ENCODE assay signal across 11 mouse cellular contexts in the genomic region with DNA sequence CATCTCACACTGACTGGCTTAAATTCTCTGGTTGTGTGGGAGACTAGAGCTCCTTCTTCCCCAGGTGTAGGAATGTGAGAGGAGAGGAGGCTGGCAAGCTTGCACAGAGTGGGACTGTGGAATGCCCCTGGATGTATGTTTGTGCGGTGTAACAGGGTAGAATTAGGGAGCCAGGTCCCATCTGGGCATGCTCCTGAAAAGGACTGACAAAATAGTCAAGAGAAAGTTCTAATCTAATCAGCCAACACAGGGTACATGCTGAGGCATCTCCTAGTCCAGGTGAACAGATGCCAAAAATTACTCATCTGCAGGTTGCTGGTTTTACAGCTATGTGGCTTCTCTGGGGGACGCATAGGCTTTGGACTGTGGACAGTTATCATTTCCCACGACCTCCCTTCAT. TPM values are rescaled to one million over a fixed set of nuclear protein-coding genes. Genes with fewer than 3 reads are reported as not detected.
DNase-seq lines count a peak whose midpoint lies in the region; ATAC-seq lines count a peak whose summit lies in the region.
"Had no signal": no experiment of that assay in that cellular context is flagged by ENCODE, and none has a peak within 500 bp of the region (broad histone marks: within the 10 kb centered on the region; RNA-seq: fewer than 3 reads in every experiment).

No protein-coding gene starts in this region.

- peak overlapping the region; percentile 97; the same call in 1 of the 2 replicates for H3K27ac ChIP-seq in heart, embryonic 13.5 days (replicated peaks)
- H3K27ac ChIP-seq in embryonic facial prominence, embryonic 12.5 days: no peak overlapping the region
- no peak overlapping the region for H3K27ac ChIP-seq in hindbrain, embryonic 12.5 days
- 0 out of 2 replicates have a peak overlapping the region, but pooled peaks have one; percentile 98 for H3K27ac ChIP-seq in midbrain, embryonic 14.5 days (replicated peaks; ENCODE audit: low read depth, low read length)

- no peaks in the 10 kb centered on the region for H3K9me3 ChIP-seq in heart, embryonic 13.5 days
- no peaks in the 10 kb centered on the region for H3K9me3 ChIP-seq in embryonic facial prominence, embryonic 12.5 days
- no peaks in the 10 kb centered on the region for H3K9me3 ChIP-seq in hindbrain, embryonic 12.5 days (replicated peaks)
- no peaks in the 10 kb centered on the region for H3K9me3 ChIP-seq in midbrain, embryonic 14.5 days (ENCODE audit: control insufficient read depth, low read length)
- H3K9me3 ChIP-seq: heart, embryonic 15.5 days; liver, embryonic 12.5 days had no signal

- H3K27me3 ChIP-seq in heart, embryonic 13.5 days (replicated peaks): no peaks in the 10 kb centered on the region
- no peaks in the 10 kb centered on the region for H3K27me3 ChIP-seq in embryonic facial prominence, embryonic 12.5 days
- H3K27me3 ChIP-seq in hindbrain, embryonic 12.5 days: no peaks in the 10 kb centered on the region
- H3K27me3 ChIP-seq in midbrain, embryonic 14.5 days (ENCODE audit: control insufficient read depth, insufficient read depth, low read length): no peaks in the 10 kb centered on the region
- H3K27me3 ChIP-seq: heart, embryonic 15.5 days; liver, embryonic 12.5 days had no signal

- 86% methylated on average over 3 of the region's 3 CpGs for WGBS in heart, embryonic 13.5 days
- 90% methylated on average over 3 of the region's 3 CpGs for WGBS in embryonic facial prominence, embryonic 12.5 days
- WGBS in hindbrain, embryonic 12.5 days: 90% methylated on average over 3 of the region's 3 CpGs
- 86% methylated on average over 3 of the region's 3 CpGs for WGBS in midbrain, embryonic 14.5 days

- no peak for ATAC-seq in heart, embryonic 13.5 days (ENCODE audit: extremely low read depth, insufficient number of reproducible peaks, low FRiP score, low TSS enrichment)
- no peak for ATAC-seq in embryonic facial prominence, embryonic 12.5 days (ENCODE audit: insufficient number of reproducible peaks, insufficient read depth, low FRiP score, low TSS enrichment)
- ATAC-seq in hindbrain, embryonic 12.5 days (ENCODE audit: low FRiP score): no peak
- no peak for ATAC-seq in midbrain, embryonic 14.5 days (ENCODE audit: low FRiP score, low TSS enrichment)
- ATAC-seq in erythroid progenitor cell, adult 5-6 weeks (replicated peaks; ENCODE audit: low FRiP score, poor library complexity, severe bottlenecking): no peak
- ATAC-seq: activated CD4-positive, CD25-positive, alpha-beta regulatory T cell, adult 4 months; liver, embryonic 12.5 days had no signal

- no peak for DNase-seq in heart, adult 8-10 months (ENCODE audit: low spot score)
- no peak for DNase-seq in midbrain, embryonic 14.5 days
- no peak for DNase-seq in thymus, postnatal 36 days
- DNase-seq: right cerebral cortex, postnatal 25 days had no signal

- peaks cover 28% of the 10 kb centered on the region for H3K36me3 ChIP-seq in heart, embryonic 13.5 days
- H3K36me3 ChIP-seq in embryonic facial prominence, embryonic 12.5 days: no peaks in the 10 kb centered on the region
- peaks cover 25% of the 10 kb centered on the region for H3K36me3 ChIP-seq in hindbrain, embryonic 12.5 days
- peaks cover 21% of the 10 kb centered on the region; the same call in 1 of the 2 replicates for H3K36me3 ChIP-seq in midbrain, embryonic 14.5 days (ENCODE audit: control insufficient read depth, insufficient read depth, low read length)

- 0 out of 2 replicates have a peak overlapping the region, but pooled peaks have one; percentile 81 for H3K4me2 ChIP-seq in heart, embryonic 13.5 days
- peak overlapping the region; percentile 71 for H3K4me2 ChIP-seq in embryonic facial prominence, embryonic 12.5 days (replicated peaks)
- H3K4me2 ChIP-seq in hindbrain, embryonic 12.5 days (replicated peaks): peak overlapping the region; percentile 78; the same call in 1 of the 2 replicates
- H3K4me2 ChIP-seq in midbrain, embryonic 14.5 days (ENCODE audit: low read length): peak overlapping the region; percentile 79

- H3K4me1 ChIP-seq in heart, embryonic 13.5 days: peaks cover 16% of the 10 kb centered on the region
- peaks cover 11% of the 10 kb centered on the region for H3K4me1 ChIP-seq in embryonic facial prominence, embryonic 12.5 days
- peaks cover 17% of the 10 kb centered on the region for H3K4me1 ChIP-seq in hindbrain, embryonic 12.5 days
- peaks cover 9% of the 10 kb centered on the region; the same call in 1 of the 2 replicates for H3K4me1 ChIP-seq in midbrain, embryonic 14.5 days (ENCODE audit: control insufficient read depth, insufficient read depth, low read length)

- no peak overlapping the region for H3K9ac ChIP-seq in heart, embryonic 13.5 days
- 0 out of 2 replicates have a peak overlapping the region, but pooled peaks have one; percentile 7 for H3K9ac ChIP-seq in embryonic facial prominence, embryonic 12.5 days
- H3K9ac ChIP-seq in hindbrain, embryonic 12.5 days: no peak overlapping the region
- no peak overlapping the region for H3K9ac ChIP-seq in midbrain, embryonic 14.5 days (replicated peaks; ENCODE audit: low read length)
- H3K9ac ChIP-seq: heart, embryonic 15.5 days had no signal

- no peak overlapping the region for H3K4me3 ChIP-seq in heart, embryonic 13.5 days
- peak overlapping the region; percentile 45; the same call in 1 of the 2 replicates for H3K4me3 ChIP-seq in embryonic facial prominence, embryonic 12.5 days
- H3K4me3 ChIP-seq in hindbrain, embryonic 12.5 days: no peak overlapping the region
- H3K4me3 ChIP-seq in midbrain, embryonic 14.5 days (replicated peaks; ENCODE audit: low read depth, low read length): no peak overlapping the region

RNA-seq across cellular contexts. Expression of a gene that starts 1.4 kb away (rescaled TPM):
- polyA plus RNA-seq in heart, embryonic 13.5 days (2015; fragmentation: Nextera tagmentation; extraction: Ambion mirVana): 7.2 and 7.6 TPM in 2 replicates
- 10 to 100 TPM; 17.7 to 20.1 (median 18.8) TPM for total RNA-seq in heart, adult 8-10 months (2022)
- 8.1 and 13.5 TPM in 2 replicates for polyA plus RNA-seq in embryonic facial prominence, embryonic 12.5 days (2016; fragmentation: Nextera tagmentation; extraction: Ambion mirVana)
- polyA plus RNA-seq in hindbrain, embryonic 12.5 days (2016; fragmentation: Nextera tagmentation; extraction: Ambion mirVana): 19.7 and 22.5 TPM in 2 replicates
- polyA plus RNA-seq in midbrain, embryonic 14.5 days (2014; fragmentation: Nextera tagmentation; extraction: Ambion mirVana): 11.0 and 20.1 TPM in 2 replicates
- total RNA-seq in erythroid progenitor cell, adult 5-6 weeks (2015; ENCODE audit: low replicate concordance): 2.1 TPM in 1 of 2 replicates, not detected in the other
- total RNA-seq in erythroid progenitor cell, adult 5-6 weeks (2017; ENCODE audit: low replicate concordance): 0.13 and 1.1 TPM in 2 replicates

RNA-seq across cellular contexts. Expression of a gene that starts 16.6 kb away (rescaled TPM):
- 29.7 and 35.8 TPM in 2 replicates for polyA plus RNA-seq in heart, embryonic 13.5 days (2015; fragmentation: Nextera tagmentation; extraction: Ambion mirVana)
- total RNA-seq in heart, adult 8-10 months (2022): 100 to 1,000 TPM in 1 of 4 experiments, 10 to 100 TPM in 3; 62.1 to 108 (median 77.5) TPM
- polyA plus RNA-seq in embryonic facial prominence, embryonic 12.5 days (2016; fragmentation: Nextera tagmentation; extraction: Ambion mirVana): 6.9 TPM in 2 replicates
- polyA plus RNA-seq in hindbrain, embryonic 12.5 days (2016; fragmentation: Nextera tagmentation; extraction: Ambion mirVana): 1.8 and 3.3 TPM in 2 replicates
- 1.5 and 3.6 TPM in 2 replicates for polyA plus RNA-seq in midbrain, embryonic 14.5 days (2014; fragmentation: Nextera tagmentation; extraction: Ambion mirVana)
- total RNA-seq in erythroid progenitor cell, adult 5-6 weeks (2015; ENCODE audit: low replicate concordance): not detected in 2 replicates
- total RNA-seq in erythroid progenitor cell, adult 5-6 weeks (2017; ENCODE audit: low replicate concordance): 3.6 TPM in 1 of 2 replicates, not detected in the other

RNA-seq across cellular contexts. Expression of a gene that starts 18.5 kb away (rescaled TPM):
- polyA plus RNA-seq in heart, embryonic 13.5 days (2015; fragmentation: Nextera tagmentation; extraction: Ambion mirVana): 18.2 and 22.7 TPM in 2 replicates
- total RNA-seq in heart, adult 8-10 months (2022): 10 to 100 TPM; 18.1 to 27.4 (median 23.3) TPM
- polyA plus RNA-seq in embryonic facial prominence, embryonic 12.5 days (2016; fragmentation: Nextera tagmentation; extraction: Ambion mirVana): 21.3 and 21.5 TPM in 2 replicates
- 74.7 and 75.0 TPM in 2 replicates for polyA plus RNA-seq in hindbrain, embryonic 12.5 days (2016; fragmentation: Nextera tagmentation; extraction: Ambion mirVana)
- polyA plus RNA-seq in midbrain, embryonic 14.5 days (2014; fragmentation: Nextera tagmentation; extraction: Ambion mirVana): 190 and 241 TPM in 2 replicates
- not detected in 2 replicates for total RNA-seq in erythroid progenitor cell, adult 5-6 weeks (2015; ENCODE audit: low replicate concordance)
- total RNA-seq in erythroid progenitor cell, adult 5-6 weeks (2017; ENCODE audit: low replicate concordance): not detected in 2 replicates
- polyA plus RNA-seq: activated CD4-positive, CD25-positive, alpha-beta regulatory T cell, adult 4 months had no signal

RNA-seq across cellular contexts. Expression of a gene that starts 33.5 kb away (rescaled TPM):
- 0.86 TPM in 1 of 2 replicates, not detected in the other for polyA plus RNA-seq in heart, embryonic 13.5 days (2015; fragmentation: Nextera tagmentation; extraction: Ambion mirVana)
- total RNA-seq in heart, adult 8-10 months (2022): not detected
- not detected in 2 replicates for polyA plus RNA-seq in embryonic facial prominence, embryonic 12.5 days (2016; fragmentation: Nextera tagmentation; extraction: Ambion mirVana)
- not detected in 2 replicates for polyA plus RNA-seq in hindbrain, embryonic 12.5 days (2016; fragmentation: Nextera tagmentation; extraction: Ambion mirVana)
- not detected in 2 replicates for polyA plus RNA-seq in midbrain, embryonic 14.5 days (2014; fragmentation: Nextera tagmentation; extraction: Ambion mirVana)
- total RNA-seq in erythroid progenitor cell, adult 5-6 weeks (2015; ENCODE audit: low replicate concordance): not detected in 2 replicates
- not detected in 2 replicates for total RNA-seq in erythroid progenitor cell, adult 5-6 weeks (2017; ENCODE audit: low replicate concordance)
- polyA plus RNA-seq: activated CD4-positive, CD25-positive, alpha-beta regulatory T cell, adult 4 months; heart, embryonic 15.5 days; liver, embryonic 12.5 days had no signal

RNA-seq across cellular contexts. Expression of a gene that starts 37.7 kb away (rescaled TPM):
- polyA plus RNA-seq in heart, embryonic 13.5 days (2015; fragmentation: Nextera tagmentation; extraction: Ambion mirVana): 22.5 and 24.6 TPM in 2 replicates
- total RNA-seq in heart, adult 8-10 months (2022): 10 to 100 TPM; 35.5 to 40.9 (median 36.3) TPM
- 35.0 and 35.2 TPM in 2 replicates for polyA plus RNA-seq in embryonic facial prominence, embryonic 12.5 days (2016; fragmentation: Nextera tagmentation; extraction: Ambion mirVana)
- 43.1 and 43.9 TPM in 2 replicates for polyA plus RNA-seq in hindbrain, embryonic 12.5 days (2016; fragmentation: Nextera tagmentation; extraction: Ambion mirVana)
- 44.3 and 47.0 TPM in 2 replicates for polyA plus RNA-seq in midbrain, embryonic 14.5 days (2014; fragmentation: Nextera tagmentation; extraction: Ambion mirVana)
- total RNA-seq in erythroid progenitor cell, adult 5-6 weeks (2015; ENCODE audit: low replicate concordance): not detected in 2 replicates
- 0.77 and 1.7 TPM in 2 replicates for total RNA-seq in erythroid progenitor cell, adult 5-6 weeks (2017; ENCODE audit: low replicate concordance)

Comparison
In these comparisons a context has a peak if more than half of its experiments do, and no peak if none do; other contexts are left out.
1. H3K27ac ChIP-seq: peak in heart, embryonic 13.5 days (single experiment) and midbrain, embryonic 14.5 days (single experiment); none in embryonic facial prominence, embryonic 12.5 days (single experiment) and hindbrain, embryonic 12.5 days (single experiment).
2. Peak in every context shown above with its lines, with median percentiles within 50 percentile points of each other: H3K4me2 ChIP-seq.